Mouse (Mus musculus): ENCODE data around the gene Rpain.

Rpain gene

DNA sequence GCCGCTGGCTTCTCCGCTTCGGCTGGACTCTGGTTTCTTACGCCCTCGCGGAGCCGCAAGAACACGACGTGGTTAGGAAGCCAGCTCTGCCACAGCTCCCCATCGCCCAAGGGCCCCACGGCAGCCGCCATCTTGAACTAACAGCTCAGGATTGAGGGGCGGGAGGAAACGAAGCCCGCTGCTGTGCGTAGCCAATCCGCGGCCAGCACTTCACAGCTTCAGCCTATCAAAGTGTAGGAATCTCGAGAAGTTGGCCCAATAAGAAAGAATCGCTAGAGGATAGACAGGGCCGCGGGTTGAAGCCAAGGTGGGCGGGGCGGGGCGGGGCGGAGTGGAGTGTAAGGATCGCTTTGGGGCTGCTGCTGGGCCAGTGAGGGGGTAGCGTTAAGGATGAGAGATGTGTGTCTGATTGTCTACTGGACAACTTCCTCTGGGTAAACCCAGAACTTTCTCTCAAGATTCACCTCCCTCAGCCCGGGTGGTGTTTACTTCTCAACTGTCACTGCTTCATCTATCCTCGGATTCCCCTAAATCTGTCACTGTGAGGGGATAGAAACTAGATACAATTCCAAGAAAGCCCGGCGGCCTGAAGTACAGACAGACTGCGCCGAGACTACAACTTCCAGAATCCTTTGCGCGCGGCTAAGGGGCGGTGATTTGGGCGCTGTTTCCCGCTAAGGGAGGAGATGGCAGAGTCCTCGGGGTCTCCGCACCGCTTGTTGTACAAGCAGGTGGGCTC is at the start of gene Rpain, which contains the start of gene Nup88:
Gene Rpain, plus strand, starts transcription at position 393 of the 739 bp plus-strand sequence.
Gene Nup88, minus strand, starts transcription at position 153 of the 739 bp plus-strand sequence.
- peak; percentile 91 for DNase-seq (ENCODE audit: low read depth)

- DNase-seq (ENCODE audit: low read depth) = no peak
Measured at GRCm38 (mm10) chr11:70931461-70931860, 38.6 kb upstream of the Rpain start.

- no peak for DNase-seq (ENCODE audit: low read depth)
Measured at GRCm38 (mm10) chr11:70935316-70935715, 34.7 kb upstream of the Rpain start.

GRCm38 (mm10) chr11:70942596-70942995 is 27.4 kb upstream of the Rpain start:
- no peak for DNase-seq (ENCODE audit: low read depth)

GRCm38 (mm10) chr11:70943651-70944050 is 26.4 kb upstream of the Rpain start:
- no peak for DNase-seq (ENCODE audit: low read depth)

GRCm38 (mm10) chr11:70944935-70945817 is 24.8 kb upstream of the Rpain start:
- no peak for DNase-seq (ENCODE audit: low read depth)

- no peak for DNase-seq (ENCODE audit: low read depth)
Measured at GRCm38 (mm10) chr11:70954711-70955110, 15.3 kb upstream of the Rpain start.

DNA sequence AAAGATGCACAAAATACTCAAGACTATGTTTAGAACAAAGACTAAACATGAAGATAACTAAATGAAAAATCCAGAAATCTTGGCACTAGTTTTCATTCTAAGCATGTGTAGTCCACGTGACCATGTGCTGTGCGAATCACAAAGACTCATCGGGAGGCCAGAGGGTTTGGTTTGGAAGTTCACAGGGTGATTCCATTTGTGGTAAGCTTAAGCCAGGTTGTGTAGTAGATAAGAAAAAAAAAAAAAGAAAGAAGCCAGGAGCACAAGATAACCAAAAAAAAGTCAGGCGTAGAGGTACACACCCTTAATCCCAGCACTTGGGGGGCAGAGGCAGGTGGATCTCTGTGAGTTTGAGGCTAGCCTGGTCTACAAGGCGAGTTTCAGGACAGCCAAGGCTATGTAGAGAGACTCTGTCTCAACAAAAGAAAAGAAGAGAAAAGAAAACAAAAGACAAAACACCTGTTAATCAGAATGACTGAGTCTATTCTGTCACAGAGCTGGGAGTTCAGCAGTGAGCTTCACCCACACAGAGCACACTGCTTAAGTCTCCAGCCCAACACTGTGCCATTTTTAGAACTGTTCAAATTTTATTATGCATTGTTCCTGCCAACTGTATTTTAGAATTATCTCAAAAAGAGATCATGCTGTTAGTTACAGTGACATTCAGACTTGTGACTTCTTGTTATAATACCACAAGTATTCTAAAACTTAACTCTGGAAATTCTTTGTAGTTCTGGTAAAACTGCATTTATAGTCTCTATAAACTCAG is 9.0 kb upstream of the Rpain start:
- DNase-seq (ENCODE audit: low read depth) = no peak

DNA sequence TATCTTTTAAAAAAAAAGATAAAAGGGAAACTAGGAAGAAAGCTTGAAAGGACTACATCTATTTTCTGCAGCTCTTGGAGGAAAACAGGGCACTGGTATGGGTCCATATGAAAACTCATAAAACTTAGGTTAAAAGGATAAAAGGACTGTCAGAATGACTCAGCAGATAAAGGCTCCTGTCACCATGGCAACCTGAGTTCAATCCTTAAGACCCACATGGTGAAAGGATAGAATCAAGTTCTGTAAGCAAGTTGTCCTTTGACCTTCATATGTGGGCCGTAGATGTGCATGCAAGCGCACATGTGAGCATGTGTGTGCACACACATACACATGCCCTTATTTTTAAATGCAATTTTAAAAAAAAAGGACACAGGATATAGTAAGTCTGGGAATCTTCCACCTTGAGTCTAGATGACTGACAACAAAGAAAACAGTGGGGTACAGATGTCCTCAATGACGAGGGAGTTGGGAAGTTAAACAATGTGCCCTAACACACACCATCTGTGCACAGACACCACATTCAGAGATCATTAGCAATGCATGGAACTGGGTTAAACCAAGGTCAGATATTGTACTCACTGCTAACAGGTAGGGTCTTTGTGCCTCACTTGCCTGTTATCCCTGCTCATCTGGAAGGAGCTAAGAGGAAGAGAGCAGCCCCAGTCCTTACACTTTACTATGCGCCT is 5.6 kb upstream of the Rpain start:
- DNase-seq (ENCODE audit: low read depth) = no peak

- no peak for DNase-seq (ENCODE audit: low read depth)
Measured at GRCm38 (mm10) chr11:70969271-70969794, 680 bp upstream of the Rpain start.

- DNase-seq (ENCODE audit: low read depth) = peak; percentile 91
Measured at GRCm38 (mm10) chr11:70970560-70971540, 837 bp downstream of the Rpain start.

- no peak for DNase-seq (ENCODE audit: low read depth)
Measured at GRCm38 (mm10) chr11:70972586-70972985, 2.6 kb downstream of the Rpain start.

DNA sequence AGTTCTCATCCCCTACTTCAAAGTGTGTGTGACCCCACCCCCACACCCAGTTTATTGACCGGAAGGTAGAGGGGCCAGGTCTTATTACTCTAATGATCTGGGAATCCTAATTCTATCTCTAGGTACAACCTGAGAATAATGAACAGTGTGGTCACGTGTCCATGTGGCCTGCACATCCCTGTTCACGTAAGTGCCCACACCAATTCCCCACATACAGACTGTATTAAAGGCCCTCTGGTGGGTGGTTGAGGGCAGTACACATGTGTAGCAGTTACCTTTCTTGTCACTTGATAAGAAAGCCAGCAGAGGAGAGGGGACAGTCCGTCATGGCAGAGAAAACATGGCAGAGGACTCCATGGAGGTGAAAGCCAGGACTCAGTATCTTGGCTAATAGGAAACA is 3.9 kb downstream of the Rpain start:
- DNase-seq (ENCODE audit: low read depth) = no peak

DNA sequence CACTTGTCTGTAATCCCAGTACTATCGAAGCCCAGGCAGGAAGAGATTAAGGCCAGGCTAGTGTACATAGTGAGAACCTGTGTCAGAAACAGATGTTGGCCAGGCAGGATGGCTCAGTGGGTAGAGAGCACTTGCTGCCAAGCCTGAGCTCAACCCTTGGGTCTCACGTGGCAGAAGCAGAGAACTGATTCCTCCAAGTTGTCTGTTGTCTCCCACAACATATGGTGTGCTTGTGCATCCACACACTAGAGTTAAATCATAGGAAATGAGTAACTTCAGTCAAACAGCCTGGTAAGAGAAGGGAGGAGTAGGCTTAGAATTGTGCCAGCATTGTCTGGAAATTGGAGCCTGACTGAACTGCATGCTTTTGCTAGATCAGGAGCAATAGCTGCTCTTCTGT is 5.2 kb downstream of the Rpain start:
- DNase-seq (ENCODE audit: low read depth) = no peak

DNA sequence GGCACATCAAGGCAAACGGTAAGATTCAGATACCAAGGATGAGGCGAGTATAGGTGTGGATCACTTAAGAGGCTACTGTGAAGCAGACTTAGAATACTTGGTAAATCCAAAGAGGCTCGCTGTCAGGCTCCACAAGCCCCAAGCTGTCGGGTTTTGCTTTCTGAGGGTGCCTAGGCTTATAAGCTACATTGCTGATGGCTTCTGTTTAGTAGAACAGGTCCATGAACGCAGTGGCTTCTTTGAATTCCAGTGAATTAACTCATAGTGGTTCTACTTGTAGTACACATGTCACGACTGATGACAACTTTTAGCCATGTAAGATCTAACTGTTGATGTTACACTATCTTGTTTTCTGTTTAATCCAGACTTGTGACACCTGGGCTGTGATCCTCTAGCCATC is 7.3 kb downstream of the Rpain start:
- DNase-seq (ENCODE audit: low read depth) = no peak

GRCm38 (mm10) chr11:70980232-70980631 is 10.2 kb downstream of the Rpain start:
- no peak for DNase-seq (ENCODE audit: low read depth)

GRCm38 (mm10) chr11:70980751-70981510 is 10.9 kb downstream of the Rpain start:
- DNase-seq (ENCODE audit: low read depth) = no peak

DNA sequence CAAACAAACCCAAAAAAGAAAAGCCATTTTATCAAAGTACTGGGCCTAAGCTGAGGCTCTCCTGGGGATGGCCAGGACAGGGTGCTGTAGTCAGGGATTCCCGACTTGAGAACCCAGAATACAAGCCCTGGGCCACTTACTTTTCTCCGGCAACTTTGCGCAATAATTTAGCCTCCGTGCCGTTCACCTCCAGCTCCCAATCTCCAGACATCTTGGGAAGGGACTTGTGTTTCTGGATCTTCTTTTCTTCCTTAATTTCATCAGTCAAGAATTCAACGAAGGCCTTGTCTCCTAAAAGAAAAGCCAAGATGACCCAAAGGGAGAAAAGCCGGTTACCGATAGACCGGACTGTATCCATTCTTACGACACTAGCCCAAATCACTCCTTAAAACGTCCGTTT is 12.0 kb downstream of the Rpain start:
- DNase-seq (ENCODE audit: low read depth) = no peak

- DNase-seq (ENCODE audit: low read depth) = peak; percentile 83
Measured at GRCm38 (mm10) chr11:70982557-70983228, 12.7 kb downstream of the Rpain start, which contains the start of gene C1qbp. C1qbp (minus strand) TSS chr11:70983026.
